Mouse (Mus musculus) inflammation-experienced regulatory T-cells, adult 6 months (primary cell): ENCODE data around the gene Raver2. TPM values are rescaled to one million over a fixed set of nuclear protein-coding genes. Genes with fewer than 3 reads are reported as not detected.

Experiments used
- ATAC-seq: one replicate; pipeline ENCODE4 v1.8.0; 2017
- polyA plus RNA-seq, 3 experiments: library from polyadenylated mRNA; unstranded; fragments of 100-300 nt; shearing (Covaris generic); gene quantifications; one replicate each; pipeline ENCODE4 v1.2.1; 2017

Raver2 gene
- polyA plus RNA-seq, 3 experiments from 2014 or later, result 1.7 to 2.6 (median 2.3) TPM

DNA sequence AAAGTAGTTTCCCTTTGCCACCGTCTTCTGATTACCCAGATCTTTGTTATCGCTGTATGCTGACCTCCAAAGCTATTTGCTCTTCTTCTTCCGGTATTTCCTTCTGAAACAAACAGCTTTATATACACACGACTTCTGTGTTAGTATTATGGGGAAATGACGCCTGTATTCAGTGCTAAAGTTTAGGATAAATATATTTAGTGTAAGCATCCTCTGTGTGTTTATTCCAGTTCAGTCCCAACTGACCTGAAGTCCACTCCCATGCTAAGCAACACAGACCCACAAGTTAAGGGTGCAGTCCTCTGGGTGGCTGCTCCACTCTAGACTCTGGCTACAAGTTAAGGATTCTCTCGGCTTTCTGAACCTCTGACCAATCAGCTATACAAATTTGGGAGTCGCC lies 52.2 kb downstream of the Raver2 start:
- no peak for ATAC-seq

DNA sequence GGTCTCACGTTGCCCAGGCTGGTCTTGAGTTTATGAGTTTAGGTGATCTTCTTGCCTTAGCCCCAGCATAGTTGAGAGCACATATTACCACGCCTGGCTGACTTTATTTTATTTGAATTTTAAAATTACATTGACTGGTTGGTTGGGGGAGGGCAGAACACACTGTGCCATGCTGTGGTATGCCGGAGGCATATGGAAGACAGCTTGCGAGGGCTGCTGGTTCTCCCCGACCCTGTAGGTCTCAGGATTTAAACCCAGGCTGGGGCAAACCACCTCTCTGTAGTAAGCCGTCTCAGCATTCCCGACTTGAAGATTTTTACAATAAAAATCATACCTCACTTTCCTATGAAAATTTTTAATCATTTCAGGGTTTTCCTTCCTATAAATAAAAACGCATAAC lies 66.2 kb downstream of the Raver2 start:
- no peak for ATAC-seq

DNA sequence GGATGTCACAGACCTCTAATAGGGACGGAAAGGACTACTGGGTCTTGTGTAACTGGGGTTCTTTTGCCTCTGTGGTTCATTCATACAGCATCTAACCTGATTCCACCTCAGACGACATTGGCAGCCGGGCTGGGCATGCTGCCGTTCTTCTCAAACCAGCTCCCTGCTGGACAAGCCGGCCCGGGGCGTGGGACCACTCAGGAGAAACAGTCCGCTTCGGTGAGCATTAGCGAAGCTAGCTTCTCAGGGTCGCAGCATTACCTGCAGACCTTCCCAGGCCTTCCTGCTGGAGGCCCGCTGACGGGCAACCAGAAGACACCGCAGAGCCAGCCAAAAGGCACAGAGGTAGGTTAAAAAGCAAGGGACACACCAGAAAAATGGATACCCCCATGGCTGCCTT lies 67.1 kb downstream of the Raver2 start:
- no peak for ATAC-seq

DNA sequence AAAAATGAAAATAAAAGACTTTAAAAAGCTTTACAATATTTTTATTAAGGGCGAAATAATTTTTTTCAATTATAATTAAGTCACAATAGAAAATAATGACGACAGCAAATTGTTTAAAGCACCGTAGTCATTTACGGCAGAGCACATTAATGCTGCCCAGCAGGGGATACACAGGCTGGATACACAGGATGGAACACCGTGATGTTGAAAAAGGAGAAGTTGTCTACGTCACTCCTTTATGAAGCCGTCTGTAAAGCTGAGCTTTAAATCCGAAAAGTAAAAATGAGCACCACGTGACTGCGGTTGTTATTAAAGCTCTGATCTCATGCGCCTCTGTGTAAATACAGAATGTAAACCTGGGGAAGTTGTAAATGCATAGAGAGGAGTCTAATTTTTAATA lies 69.2 kb downstream of the Raver2 start:
- no peak for ATAC-seq

DNA sequence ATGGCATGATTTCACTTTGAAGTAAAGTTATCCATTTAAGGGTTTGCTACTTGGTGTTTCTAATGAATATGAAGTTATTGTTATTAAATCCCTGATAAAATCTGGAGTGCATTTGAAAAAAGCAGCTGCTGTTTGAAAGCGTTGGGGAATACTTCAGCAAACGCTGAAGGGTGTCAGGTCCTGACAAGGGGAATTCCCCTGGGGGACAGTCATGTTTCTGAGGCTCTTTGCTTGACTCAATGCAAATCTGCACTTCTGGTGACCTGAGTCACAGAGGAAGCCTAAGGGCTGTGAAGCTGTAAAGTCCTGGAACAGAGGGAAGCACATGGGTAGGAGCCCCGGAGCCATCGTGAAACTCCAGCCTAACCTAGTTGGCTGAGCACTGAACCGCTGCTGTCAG lies 73.0 kb downstream of the Raver2 start:
- ATAC-seq, result peak; percentile 28

DNA sequence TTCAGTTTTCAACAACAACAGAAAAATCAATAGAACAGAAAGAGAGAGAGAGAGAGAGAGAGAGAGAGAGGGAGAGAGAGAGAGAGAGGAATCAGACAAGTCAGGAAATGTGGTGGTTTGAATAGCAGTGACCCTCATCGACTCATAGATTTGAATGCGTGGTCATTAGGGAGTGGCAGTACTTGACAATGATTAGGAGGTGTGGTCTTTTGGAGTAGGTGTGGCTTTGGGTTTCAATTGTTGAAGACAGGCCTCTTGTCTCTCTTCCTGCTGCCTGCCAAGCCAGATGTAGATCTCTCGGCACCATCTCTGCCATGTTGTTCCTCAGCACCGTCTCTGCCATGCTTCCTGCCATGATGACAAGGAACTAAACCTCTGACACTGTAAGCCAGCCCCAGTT lies 75.1 kb downstream of the Raver2 start:
- ATAC-seq, result no peak

DNA sequence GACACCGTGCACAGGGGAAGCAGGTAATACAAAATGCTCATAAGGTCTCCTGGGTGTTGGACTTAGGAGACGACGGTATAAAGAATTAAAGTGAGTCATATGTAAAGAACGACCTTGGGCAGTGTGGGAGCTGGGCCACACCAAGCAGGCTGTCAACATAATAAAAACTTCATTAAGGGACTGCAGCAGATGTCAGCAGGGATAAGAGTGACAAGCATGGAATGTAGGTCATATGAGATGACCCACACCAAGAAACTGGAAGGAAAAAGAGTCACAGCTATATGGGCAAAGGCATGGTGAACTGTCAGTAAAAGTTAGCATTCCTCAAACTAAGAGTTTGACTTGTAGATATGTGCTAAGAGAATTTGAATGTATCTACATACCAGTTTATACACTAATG lies 75.6 kb downstream of the Raver2 start:
- no peak for ATAC-seq

DNA sequence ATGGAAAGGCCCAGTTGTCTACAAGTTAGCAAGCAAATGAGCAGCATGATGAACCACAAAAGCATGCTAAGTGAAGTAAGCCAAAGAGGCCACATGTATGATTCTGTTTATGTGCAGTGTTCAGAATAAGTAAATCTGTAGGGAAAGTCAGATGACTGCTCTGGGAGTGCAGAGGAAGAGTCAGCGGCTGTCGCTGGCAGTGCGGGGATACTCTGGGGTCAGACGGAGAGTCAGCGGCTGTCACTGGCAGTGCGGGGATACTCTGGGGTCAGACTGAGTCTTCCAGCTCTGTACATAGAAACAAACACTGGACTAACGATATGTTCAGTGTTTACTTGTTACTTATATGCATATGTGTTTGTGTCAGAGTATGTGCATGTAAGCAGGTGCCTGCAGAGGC lies 76.0 kb downstream of the Raver2 start:
- ATAC-seq, result no peak

DNA sequence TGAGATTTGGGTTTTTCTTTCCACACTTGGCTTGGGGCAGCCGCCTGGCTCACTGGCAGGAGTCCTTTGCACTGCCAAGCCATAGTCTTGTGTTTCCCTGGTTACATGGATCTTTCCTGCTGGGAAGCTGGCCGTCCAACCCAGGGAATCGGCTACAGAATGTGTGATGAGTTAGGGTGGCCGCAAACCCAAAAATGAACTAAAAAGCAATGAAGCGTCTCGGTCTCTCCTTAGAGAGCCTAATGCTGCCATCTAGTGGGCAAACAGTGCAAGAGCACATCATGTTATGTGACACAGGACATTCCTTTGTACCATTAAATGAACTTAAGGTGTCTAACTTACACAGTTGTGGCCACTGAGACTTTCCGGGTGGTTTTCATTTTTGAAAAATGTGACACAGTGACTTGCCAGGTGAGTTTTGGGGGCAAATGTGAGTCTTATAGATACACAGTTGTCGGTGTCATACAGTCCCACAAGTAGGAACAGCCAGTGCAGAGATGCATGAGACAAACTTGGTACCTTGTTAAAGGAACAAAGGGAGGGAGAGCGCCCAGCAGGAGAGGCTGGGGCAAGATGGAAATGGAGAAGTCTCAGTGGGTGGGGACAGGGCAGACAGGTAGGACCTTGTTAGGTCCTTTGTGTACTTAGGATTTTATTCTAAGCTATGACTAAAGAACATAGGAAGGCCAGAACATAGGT lies 77.4 kb downstream of the Raver2 start:
- peak; percentile 62 for ATAC-seq

DNA sequence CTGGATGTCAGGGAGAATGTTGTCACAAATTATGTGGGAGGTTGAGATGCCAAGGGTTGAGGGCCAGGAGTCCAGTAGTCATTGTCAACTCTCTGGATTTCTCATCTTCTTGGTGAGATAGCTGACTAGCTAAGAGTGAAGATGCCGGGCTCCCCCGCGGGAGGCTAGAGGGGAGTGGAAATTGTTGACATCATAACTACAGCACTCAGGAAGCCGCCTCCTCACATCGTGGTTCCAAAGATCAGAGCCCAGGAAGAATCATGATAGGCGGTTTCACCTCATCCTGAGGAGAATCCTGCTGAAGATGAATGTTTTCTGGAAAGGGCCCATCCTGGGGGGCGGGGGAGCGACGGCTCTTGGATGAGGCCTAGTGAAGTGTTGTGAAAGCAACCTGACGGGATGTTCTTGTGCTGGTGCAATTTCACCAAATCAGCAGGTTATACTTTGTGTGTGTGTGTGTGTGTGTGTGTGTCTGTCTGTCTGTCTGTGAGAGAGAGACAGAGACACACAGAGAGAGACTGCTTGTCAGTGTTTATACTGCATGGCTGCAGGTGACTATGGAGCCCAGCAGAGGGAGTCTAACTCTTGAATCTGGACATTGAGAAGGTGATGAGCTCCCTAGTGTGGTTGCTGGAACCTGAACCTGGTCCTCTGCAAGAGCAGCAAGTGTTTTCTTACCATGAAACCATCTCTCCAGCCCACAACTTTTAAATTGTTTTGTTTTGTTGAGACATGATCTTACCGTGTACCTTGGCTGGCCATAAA lies 78.3 kb downstream of the Raver2 start:
- ATAC-seq, result peak; percentile 16

DNA sequence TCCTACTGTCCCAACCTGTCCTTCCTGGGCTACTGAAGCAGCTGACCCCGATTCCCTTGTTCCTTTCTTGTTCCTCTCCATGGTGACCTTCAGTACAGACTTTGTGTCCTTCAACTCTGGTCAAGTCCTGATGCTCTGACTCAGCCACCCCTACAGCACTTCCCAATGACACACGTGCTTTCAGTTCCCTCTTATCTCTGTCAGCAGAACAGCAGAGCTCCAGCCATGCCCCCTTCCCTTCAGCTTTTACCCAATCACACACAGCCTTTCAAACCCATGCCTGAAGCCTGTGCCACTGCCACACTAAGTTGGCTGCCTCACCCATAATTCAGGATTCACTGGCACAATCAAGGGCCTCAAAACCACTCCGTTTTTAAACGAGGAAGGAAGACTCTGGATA lies 86.8 kb downstream of the Raver2 start:
- no peak for ATAC-seq

DNA sequence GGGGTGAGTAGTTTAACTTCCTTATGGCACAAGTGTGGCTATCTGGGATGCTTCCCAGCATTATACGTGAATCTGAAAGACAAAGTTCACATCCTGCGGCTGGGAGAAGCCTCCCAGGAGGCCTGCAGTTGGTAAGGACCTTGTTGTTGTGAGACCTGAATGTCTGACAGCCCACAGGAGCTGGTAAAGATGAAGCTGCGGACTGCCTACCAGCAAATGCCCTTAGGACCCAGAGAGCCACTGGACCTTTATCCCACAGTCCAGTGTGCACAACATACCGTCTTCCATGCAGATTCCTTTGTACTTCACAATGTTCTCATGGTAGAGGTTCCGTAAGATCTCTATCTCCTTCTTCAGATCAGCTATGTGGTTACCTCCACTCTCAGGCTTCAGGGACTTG lies 88.7 kb downstream of the Raver2 start:
- ATAC-seq, result no peak

DNA sequence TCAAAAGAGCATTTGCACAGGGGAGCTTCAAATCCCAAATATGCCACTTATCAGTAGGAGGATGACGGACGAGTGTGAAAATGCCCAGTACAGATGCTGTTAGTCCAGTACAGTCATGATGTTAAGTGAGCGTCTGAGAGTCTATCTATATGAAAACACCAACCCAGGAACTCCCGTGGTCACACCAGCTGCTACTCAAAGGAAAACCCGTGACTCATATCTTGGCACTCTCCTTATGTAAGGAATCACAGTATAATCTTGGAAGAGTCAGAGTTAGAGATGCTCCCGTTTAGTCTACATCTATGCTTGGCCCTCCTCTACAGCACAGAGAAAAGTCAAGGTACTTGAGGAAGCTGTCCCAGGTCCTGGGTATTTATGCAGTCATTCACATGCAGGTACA lies 89.5 kb downstream of the Raver2 start:
- no peak for ATAC-seq

DNA sequence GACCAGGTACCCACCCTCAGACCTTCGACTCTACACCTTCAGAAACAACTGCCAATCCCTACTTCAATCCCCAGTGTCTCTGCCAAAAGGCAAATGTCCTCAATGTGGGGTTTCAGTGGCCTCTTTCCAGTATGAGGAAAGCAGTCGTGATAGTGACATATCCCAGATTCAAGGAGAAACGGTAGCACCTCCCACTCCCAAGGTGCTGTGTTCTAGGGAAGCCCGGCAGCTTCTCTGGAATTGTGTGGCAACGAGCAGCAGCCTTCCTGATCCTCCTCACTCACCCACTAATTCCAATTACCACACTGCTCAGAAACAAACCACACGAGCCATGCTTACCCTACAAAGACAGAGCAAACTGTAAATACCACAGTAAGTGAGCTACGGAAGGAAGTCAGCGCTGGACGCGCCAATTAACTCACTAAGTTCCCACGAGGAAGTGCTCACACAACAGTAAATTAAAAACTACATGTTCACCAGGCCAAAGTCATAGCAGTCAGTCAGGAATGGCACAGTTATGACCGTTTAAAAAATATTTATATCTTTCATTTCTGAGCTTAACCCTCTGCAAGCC lies 90.5 kb downstream of the Raver2 start:
- ATAC-seq, result no peak

DNA sequence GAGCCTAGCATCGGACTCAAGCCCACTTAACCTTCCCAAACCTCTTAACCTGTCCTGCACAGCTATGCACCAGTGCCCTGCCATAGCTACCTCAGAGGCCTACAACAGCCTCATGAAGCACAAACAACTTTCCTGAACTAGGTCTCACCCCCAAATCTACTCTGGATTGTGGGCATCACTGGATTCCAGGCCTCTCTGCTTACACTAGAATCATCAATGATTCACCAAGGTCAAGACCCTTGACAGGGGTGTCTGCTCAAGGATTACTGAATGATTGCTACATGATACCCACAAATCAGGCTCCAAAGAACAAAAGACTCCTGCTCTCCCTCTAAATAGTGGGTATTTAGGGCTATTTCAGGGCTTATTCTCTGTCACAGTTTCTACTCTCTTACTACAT lies 92.0 kb downstream of the Raver2 start:
- ATAC-seq, result no peak

DNA sequence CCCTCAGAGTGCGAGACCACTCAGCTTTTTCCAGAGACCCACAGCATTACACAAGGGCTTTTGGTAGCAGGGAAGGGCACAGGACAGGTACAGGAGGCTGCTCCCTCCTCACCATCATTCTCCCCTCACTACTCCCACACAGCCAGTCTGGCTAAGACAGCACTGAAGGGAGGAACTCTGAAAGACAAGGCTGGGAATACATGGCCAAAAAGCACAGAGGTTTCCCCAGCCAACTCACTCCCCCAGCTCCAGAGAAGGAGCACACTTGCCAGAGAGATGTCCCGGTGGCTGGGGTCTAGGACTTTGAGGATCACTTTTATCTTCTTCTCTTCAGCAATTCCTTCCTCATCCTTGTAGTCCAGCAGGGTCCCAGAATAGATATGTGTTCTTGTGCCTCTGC lies 95.4 kb downstream of the Raver2 start:
- ATAC-seq, result no peak

DNA sequence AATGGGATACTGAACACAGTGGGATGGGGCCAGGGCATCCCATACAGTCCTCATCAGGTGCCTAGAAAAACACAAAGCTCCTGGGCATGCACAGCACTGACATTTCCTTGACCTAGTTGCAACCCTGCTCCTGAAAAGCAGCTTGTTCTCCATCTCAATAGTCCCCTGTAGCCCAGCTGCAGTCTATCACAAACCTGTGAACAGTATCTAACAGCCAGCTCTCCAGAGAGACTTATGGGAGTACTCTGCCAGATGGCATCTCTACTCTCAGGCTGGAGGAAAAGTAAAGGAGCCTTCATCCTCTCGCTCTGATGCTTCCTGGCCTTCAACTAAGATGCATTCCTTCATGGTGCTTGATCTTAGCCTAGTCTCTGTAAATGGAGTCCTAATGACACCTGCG lies 95.9 kb downstream of the Raver2 start:
- no peak for ATAC-seq

DNA sequence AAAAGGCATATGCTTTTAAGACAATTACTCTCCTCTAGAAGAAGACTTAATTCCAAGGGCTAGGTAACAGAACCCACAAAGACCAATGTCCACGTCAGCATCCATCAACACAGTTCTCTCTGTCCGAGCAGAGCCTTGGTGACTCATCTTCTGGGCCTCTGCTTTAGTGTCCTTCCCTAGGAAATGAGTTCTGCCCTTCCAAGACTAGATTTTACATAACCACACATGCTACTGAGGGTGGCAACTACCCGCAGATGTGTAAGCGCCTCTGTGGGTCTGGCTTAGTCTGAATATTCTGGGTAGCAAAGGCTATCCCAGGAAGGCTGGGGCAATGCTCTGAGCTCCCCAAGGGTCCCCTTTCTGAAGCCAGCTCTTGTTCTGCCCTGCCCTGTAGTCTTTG lies 97.0 kb downstream of the Raver2 start:
- ATAC-seq, result no peak

DNA sequence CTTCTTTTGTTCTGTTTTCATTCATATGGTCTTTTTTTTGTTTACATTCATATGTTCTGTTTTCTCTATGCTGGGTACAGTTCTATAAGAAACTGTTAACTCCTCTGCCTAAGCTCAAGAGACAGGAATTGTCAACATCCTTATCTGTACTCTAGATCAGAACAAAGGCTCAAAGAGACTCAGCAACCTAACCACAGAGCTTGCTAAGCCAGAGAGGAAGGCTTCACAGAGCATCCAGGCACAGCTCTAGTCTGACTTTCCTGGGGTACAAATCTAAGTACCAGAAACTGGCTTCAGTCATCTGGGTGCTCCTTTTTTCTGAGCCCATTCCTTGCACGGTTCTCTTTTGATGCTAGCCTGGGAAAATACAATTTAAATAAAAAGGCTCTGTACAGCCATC lies 99.0 kb downstream of the Raver2 start:
- peak; percentile 95 for ATAC-seq

DNA sequence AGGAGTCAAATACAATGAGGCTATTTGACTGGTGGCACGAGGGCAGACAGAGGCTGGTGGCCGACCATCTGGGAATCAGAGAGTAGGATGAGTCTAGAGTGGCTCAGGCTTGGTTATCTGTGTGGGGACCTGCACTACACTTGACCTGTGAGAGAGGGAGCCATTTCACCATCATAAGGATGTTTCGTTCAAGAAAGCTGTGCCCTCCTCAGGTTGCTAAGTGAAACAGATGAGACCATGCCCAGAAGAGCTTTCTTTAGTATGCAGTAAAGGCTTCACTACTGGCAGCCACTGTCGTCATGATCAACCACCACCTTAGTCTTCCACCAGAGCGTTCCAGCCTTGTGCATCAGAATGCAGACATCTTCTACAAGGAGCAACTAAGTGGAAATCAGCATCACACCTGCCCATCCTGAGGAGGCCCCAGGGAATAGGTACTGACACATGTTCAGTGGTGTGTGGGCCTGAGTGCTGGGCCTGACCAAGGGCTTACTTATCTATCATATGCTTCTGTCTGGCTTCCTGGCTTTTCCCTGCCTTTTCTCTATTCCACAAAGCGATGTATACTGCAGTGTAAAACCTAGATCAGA lies 99.5 kb downstream of the Raver2 start:
- peak; percentile 70 for ATAC-seq

DNA sequence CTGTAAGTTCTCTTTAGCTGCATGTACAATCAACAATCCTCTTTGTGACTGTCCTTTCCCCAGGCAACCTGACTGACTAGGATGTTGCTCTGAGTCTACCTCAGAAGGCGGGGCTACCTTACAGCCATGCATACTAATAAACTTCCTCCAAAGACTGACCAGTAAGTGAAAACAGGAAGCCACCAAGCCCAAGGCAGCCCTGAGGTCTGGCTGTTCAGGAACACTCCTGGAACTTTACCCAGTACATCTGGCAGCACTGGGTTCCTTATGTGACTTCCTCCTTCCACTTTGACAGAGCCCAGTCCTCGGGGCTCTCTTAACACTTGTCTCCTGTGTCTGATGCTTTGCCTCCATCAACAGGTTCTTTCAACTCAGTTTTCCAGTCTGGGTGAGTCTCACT lies 104.0 kb downstream of the Raver2 start:
- ATAC-seq, result no peak

DNA sequence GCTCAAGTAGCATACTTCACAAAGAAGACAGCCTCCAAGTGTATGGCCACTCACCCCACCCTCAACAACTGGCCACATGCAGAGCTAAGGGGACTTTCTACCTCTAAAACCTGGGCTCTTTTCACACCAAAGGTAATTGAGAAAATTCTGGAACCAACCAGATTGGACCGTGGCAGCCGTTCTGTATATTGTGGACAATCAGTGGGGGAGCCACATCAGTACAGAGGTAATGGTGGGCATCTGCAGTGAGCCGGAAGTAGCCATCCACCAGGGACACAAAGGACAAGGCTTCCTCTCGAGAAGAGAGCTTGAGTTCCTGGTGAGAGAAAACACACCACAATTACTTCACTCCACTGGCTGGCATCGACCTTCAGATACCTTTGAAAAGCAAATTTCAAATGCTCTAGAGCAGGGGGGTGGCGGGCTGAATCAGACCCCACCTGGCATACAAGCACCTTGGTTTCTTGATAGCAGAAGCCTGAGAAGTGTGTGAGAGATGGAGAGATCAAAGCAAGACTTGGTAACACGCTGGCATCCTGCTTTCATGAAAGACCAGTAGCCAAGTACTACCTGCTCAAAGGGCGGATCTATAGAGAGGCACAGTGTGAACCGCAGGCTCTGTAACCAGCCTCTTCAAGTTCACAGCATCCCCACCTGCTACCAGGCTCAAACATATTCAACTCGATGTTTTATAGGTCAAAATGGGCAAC lies 106.3 kb downstream of the Raver2 start:
- ATAC-seq, result peak; percentile 78

DNA sequence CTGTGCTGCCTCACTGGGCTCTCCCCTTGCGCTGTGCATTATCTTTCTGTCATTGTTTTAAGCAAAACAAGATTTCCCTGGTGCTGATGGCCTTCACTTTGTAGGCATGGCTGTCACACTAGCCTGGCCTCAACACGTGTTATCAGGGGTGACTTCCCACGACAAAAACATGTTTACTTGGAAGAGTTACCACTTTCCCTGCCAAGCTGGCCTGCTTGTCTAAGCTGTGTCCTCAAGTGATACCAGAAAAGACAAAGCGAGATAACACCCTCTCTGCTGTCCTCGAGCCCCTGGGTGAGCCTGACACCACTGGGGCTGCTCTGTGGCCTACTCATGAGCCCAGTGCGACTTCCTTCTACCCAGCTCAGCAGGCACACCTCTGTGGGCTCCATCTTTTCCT lies 107.3 kb downstream of the Raver2 start:
- ATAC-seq, result no peak
